Mouse (Mus musculus) B cell, adult 62 days (primary cell): ENCODE measurements around the gene Trim45. TPM values are rescaled to one million over a fixed set of nuclear protein-coding genes. Genes with fewer than 3 reads are reported as not detected.

Source experiments
- total RNA-seq: library from RNA; stranded (reverse); gene quantifications from 4 replicates; pipeline ENCODE4 v1.2.4, GENCODE M21; 2023

Gene Trim45
- 1.1 to 2.2 TPM (median 1.8 TPM) in 4 replicates for total RNA-seq

DNA sequence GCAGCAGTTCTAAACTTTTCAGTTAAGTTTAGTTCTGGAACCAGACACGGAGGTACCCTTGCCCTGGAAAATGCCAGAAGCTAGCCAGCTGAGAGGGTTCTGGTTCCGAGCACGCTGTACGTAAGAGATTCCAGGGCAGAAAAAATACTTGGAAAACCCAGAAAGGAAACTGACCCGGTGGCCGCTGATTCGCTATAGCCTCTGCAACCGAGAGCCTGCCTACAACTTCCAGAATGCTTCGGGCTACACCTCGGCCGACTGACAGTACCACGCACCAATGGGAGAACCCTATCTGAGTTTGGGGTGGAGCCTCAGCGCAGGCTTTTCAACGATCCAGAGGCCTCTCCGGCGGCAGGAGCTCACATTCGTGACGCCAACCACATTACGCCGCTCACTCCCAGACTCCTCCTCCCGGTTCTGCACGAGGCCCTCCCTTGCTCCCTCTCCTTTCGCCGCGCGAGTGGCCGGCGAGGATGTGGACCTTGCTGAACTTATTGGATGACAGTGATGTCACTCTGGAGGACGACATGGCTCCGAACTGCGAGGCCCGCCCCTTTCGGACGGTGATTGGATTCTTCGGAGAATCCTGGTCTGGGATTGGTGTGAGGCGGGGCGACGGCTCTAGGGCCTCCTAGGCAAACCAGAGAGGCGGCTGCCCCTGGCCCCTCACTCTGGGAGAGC is at the start of gene Trim45:
Gene Trim45 (plus strand): TSS at position 378 of the 681 bp plus-strand sequence.

DNA sequence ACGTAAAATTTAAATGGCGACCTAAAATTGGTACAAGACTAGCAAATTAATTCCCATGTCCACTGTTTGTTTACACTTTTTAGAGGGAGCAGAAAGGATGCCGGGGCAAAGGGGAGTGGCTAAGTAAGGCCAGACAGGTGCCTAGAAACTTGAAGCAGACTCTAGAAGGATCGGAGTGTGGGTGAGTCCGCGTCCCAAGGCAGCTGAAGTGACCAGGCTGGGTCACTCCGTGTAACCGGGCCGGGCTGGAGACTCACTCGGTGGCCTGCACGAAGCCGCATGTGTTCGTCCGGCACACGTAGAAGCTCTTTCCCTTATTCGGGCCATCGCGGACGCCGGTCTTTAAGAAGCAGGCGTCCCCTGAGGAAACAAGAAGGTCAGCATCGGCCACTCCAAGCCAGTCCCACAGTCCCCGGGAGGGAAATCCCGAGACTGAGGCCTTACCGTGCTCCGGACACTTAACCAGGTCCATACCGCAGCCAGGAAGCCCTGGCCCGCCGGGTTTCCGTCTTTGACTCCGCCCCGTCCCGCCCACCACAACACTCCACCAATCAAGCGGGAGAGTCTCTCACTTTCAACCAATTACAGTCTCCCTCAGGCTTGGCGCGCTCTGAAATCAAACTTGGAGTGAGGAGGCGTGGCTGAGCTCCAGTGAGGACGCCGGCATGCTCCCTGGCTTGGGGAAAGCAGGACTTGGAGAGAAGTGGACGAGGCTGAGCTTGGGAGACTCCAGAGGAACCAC is 47.3 kb downstream of the Trim45 start, which contains the start of gene Ttf2:
Gene Ttf2 (minus strand): TSS at position 488 of the 742 bp plus-strand sequence.

Other genes starting within 250 kb of the Trim45 start
- 103 to 118 TPM (median 115 TPM) in 4 replicates for gene Man1a2, start 236.7 kb upstream of the Trim45 start, total RNA-seq
- not detected in 4 replicates for gene Vtcn1, start 96.7 kb upstream of the Trim45 start, total RNA-seq
- gene Ttf2, start 47.5 kb downstream of the Trim45 start, total RNA-seq: 12.1 to 13.8 TPM (median 12.9 TPM) in 4 replicates
- gene Cd101, start 107.4 kb downstream of the Trim45 start, total RNA-seq: 0.35 TPM in 1 of 4 replicates, not detected in the others
- 0.14 to 0.39 TPM (median 0.18 TPM) in 3 of 4 replicates, not detected in the other for gene Ptgfrn, start 188.1 kb downstream of the Trim45 start, total RNA-seq